Mouse (Mus musculus): Measurements from ENCODE around the gene Gm9736.
"Not testable (repeated sequence)": the region's sequence is repeated elsewhere in the genome, so short reads cannot be mapped to it uniquely, and the experiment has no call there.

Gm9736 gene

DNA sequence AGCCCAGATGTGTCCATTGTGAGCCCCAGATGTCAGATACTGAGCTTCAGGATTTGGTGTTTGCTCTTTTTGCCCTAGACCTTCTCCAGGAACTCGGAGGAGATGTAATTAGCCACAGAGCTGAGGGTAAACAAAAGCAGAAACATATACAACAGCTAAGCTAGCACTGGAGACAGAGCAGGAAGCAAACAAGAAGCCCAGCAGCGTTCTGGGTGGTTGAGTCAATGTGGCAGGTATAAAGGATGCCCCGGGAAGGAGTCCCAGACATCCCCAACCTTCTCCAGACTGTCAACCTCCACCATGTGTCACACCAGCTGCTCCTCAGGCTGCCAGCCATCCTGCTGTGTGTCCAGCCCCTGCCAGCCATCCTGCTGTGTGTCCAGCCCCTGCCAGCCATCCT is 25.0 kb downstream of the Gm9736 start, which contains the start of gene Gm10100:
Gene Gm10100 (plus strand): TSS at position 301 of the 400 bp plus-strand sequence.
- DNase-seq (ENCODE audit: low spot score), result no peak

DNA sequence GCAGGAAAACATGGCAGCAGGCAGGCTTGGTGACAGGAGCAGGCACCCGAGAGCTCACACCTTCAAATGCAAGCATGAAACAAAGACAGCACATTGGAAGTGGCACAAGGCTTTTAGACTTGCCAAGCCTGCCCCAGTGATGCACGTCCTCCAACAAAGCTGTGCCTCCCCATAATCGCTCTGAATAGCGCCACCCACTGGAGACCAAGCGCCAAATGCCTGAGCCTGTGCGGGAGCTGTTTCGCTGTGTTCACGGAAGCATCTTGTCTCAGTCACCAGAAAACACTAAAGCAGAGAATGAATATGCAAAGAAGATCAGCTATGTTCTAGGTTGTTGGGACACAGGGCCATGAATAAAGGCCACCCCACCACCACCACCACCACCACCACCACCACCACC is 26.3 kb downstream of the Gm9736 start:
- DNase-seq (ENCODE audit: low spot score), result no peak

- not testable (repeated sequence) for DNase-seq (ENCODE audit: low spot score)
Measured at GRCm38 (mm10) chr10:77720299-77720698, 30.9 kb downstream of the Gm9736 start, which contains the start of gene Krtap12-1. Gene Krtap12-1, plus strand, starts transcription at chr10:77720599.

- no peak for DNase-seq (ENCODE audit: low spot score)
Measured at GRCm38 (mm10) chr10:77715507-77715906, 35.6 kb downstream of the Gm9736 start, which contains the start of gene Gm10142. Gene Gm10142, plus strand, starts transcription at chr10:77715807.

- DNase-seq (ENCODE audit: low spot score), result no peak
Measured at GRCm38 (mm10) chr10:77713734-77714133, 37.4 kb downstream of the Gm9736 start.

DNA sequence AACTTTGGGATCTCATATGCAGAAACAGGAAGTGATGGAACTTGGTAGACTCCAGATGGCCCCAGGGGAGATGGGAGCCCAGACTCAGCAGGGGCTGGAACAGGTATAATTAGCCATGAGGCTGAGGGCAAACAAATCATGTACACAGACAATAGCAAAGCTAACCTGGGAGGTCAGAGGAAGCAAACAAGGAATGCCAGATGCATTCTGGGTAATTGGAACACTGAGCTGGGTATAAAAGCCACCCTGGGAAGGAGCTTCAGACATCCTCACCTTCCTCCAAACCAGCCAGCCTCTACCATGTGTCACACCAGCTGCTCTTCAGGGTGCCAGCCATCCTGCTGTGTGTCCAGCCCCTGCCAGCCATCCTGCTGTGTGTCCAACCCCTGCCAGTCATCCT is 40.0 kb downstream of the Gm9736 start, which contains the start of gene Gm10024:
Gene Gm10024 (plus strand): TSS at position 301 of the 400 bp plus-strand sequence.
- DNase-seq (ENCODE audit: low spot score), result not testable (repeated sequence)

DNA sequence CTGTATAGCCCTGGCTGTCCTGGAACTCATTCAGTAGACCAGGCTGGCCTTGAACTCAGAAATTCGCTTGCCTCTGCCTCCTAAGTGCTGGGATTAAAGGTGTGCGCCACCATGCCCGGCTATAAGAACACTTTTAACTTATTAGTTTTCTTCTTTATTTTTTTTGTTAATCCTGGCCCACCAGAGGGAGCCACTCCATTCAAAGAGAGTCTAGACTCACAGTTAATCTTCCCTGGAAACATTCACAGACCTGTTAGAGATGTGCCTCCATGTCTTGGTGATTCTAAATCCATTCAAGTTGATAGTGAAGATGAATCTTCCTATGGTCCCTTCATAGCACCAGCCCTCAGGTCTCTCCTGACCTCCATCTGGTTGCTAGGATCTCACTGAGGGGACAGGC is 41.3 kb downstream of the Gm9736 start:
- DNase-seq (ENCODE audit: low spot score), result no peak

DNA sequence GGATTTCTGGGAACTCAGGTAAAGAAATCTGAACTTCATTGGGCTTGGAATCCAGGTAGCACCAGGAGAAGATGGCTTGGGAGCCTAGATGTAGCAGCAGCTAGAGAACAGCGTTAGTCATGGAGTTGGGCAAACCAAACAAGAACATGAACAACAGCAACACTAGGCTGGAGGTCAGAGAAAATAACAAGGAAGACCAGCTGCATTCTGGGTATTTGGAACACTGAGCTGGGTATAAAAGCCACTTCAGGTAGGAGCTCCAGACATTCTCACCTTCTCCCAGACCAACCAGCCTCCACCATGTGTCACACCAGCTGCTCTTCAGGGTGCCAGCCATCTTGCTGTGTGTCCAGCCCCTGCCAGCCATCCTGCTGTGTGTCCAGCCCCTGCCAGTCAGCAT is 44.8 kb downstream of the Gm9736 start, which contains the start of gene Gm10272:
Gene Gm10272 (plus strand): TSS at position 301 of the 400 bp plus-strand sequence.
- no peak for DNase-seq (ENCODE audit: low spot score)
